Mouse (Mus musculus): ENCODE results near the gene Gucy2f. TPM values are rescaled to one million over a fixed set of nuclear protein-coding genes. Genes with fewer than 3 reads are reported as not detected.
"Not testable (repeated sequence)": the region's sequence is repeated elsewhere in the genome, so short reads cannot be mapped to it uniquely, and the experiment has no call there.

The Gucy2f gene
- total RNA-seq (2022), result not detected

DNA sequence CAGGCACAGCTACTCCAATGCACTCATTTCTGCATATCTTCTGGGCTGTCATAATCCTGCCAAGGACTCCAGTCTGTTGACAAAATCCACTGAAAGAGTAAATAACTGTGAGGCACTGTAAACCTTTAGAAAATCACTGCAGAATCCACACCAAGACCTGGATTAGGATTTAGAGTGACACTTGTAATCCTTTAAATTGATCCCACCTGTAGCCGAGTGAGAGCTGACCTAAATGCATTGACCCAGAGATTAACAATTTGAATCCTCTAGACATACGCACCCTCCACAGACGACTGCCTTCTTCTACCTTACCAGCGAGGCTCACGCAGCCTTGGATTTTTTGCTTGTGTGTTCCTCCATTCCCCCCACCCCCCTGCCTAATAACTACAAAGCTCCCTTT is at the start of gene Gucy2f:
TSS of gene Gucy2f (minus strand) at position 101 of the 400 bp plus-strand sequence.
- DNase-seq (ENCODE audit: low spot score), result no peak

DNA sequence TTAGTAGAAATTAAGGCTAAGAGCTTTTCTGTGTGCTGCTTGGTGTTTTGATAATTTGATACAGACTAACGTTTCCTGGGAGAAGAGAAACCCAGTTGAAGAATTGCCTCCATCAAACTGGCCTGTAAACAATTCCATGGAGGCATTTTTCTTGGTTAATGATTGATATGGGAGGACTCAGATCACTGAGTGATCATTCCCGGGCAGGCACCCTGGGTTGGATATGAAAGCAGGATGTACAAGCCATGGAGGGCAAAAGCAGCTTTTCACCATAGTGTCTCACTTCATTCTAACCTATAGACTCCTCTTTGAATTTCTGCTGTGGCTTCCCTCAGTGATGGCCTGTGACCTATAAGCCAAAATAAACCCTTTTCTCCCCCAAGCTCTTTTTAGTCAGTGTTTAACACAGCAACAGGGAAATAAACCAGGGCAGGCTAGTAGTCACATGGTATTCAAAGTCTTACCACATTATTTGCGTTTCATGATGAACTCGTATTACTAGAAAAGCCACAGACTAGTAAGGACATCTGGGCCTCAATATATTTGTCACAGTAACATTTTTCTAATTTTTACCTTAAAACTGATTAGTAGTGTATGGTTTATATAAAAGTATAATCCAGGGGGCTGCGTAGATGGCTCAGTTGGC is 49.1 kb upstream of the Gucy2f start:
- no peak for DNase-seq (ENCODE audit: low spot score)

DNA sequence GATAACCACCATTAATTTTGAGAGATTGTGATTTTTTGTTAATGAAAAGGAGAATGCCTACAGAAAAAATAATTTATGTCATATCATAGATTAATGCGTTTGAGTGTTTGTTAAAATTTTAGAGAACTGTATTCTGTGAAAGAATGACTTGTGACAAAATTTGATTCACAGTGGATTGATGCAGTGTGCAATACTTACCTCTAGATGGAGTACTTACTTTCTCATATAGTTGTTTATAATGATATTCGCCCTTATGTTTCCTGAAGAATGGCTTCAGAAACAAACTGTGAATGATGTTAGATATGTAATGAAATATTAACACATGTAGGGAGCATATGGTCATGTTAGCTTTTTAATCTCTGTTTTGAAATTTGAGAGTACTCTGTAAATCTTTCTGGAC is 40.4 kb upstream of the Gucy2f start:
- no peak for DNase-seq (ENCODE audit: low spot score)

DNA sequence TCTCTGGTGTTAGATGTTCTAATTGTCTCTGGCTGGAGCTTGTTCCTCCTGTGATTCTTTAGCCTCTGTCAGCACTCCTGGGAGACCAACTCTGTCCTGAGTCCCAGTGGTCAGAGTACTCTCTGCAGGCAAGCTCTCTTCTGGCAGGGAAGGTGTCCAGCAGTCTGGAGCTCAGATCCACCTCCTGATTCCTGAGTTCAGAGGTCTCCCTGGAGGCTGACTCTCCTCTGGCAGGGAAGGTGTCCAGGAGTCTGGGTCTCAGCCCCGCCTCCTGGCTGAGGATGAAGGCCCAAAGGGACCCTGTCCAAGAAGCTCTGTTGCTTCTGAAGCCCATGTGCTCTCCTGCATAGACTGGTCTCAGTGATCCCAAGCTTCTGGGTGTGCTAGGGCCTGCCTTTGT is 39.4 kb upstream of the Gucy2f start:
- not testable (repeated sequence) for DNase-seq (ENCODE audit: low spot score)

DNA sequence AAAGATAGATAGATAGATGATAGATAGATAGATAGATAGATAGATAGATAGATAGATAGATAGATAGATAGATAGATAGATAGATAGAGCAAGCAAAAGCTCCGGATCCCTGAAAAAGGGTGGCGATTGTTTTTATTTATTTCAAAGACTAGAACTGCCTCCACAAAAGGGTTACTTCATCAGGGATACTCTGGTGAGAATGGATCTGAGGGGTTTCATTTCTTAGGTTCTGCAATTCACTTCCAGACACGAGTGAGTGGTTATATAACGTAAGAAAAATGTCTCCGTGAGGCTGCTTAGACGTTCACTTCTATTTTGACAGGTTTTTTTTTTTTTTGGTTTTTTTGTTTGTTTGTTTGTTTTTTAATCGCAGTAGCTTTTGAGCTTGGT is 32.0 kb upstream of the Gucy2f start:
- DNase-seq (ENCODE audit: low spot score), result no peak

DNA sequence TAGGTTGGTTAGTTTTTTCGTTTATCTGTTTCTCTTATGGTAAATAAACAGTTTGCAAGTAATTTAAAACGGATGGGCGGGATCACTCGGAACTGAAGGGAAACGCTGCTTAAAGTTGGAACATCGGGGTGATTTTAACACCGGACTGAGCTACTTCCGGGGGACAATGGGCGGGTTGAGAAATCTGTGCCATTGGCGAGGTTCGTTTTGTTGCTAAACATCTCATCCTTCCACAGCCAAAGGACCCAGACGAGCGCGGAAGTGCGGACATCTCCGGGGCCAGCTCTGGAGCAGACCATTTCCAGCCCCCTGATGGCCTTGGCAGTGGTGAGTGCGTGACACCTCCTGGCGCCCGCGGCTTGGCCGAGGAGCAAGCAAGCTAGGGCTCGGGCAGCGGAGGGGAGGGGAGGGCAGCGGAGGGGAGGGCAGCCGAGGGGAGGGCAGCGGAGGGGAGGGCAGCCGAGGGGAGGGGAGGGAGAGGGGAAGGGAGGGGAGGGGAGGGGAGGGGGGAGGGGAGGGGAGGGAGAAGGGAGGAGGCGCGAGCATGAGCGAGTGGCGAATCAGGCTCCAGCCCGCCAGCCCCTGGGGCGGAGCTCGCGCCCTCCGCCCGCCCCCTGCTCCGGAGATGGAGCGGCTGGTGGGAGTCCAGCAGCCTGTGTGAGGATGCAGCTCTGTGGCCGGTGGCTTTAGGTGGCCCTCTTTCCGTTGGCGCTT is 31.5 kb upstream of the Gucy2f start:
- peak; percentile 67 for DNase-seq (ENCODE audit: low spot score)

DNA sequence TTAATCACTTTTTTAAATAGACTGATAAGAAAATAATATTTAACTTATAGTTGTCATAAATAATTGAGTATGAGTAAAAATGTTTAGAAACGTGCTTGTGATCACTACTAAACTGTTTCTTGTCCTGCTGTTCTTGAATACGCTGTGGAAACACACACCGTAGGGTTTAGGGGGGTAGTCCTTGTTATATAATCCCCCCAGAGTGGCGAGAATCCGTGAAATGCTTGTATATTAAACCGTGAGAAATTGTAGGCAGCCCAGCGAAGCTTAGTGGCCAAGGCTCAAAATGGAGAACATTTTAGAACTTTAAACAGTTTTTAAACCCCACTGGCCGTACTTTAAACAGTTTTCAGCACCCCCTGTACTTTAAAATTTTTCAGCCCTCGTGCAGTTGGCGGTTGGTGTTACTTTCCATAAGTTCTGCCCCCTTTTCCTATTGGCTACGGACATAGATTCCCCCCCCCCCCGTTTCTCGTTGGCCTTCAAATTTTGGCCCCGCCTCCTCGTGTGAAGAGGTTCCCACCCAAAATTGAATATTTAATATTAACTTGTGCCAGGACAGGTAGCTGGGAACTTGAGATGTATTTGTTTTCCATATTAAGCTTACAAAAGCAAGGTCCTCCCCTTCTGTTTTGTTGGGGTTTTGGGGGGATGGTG is 30.8 kb upstream of the Gucy2f start:
- DNase-seq (ENCODE audit: low spot score), result peak; percentile 1

DNA sequence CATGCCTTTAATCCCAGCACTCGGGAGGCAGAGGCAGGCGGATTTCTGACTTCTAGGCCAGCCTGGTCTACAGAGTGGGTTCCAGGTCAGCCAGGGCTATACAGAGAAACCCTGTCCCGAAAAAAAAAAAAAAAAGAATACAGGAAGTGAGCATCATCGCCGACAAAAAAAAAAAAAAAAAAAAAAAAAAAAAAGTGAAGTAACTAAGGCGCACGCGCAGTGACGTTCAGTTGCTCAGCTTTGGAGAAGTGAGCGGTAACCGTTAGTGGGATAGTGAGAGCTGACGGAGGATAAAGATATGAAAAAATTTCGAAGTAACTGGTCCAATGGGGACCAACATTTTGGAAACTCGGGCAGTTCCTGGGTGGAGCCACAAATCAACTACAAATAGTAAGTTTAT is 29.8 kb upstream of the Gucy2f start, which contains the start of gene Nxt2:
TSS of gene Nxt2 (plus strand) at position 229 of the 400 bp plus-strand sequence.
- DNase-seq (ENCODE audit: low spot score), result no peak

DNA sequence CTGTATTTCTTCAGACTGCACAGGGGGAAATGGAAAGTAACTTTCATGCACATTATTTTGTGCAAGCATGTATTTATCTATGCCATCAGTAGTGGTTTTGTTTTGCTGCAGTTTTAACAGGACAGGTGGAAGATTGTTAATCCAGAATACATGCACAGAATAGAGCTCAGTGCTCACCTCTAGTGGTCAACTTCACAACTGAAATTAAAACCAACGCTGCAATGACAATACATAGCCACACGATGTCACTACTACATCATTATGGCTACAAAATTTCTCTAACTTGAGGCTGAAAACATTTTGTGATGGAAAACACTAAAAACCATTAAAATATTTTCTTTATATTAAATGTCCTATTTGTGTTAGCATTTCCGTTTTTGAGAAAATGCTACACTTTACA is 3.6 kb upstream of the Gucy2f start:
- peak; percentile 38 for DNase-seq (ENCODE audit: low spot score)

DNA sequence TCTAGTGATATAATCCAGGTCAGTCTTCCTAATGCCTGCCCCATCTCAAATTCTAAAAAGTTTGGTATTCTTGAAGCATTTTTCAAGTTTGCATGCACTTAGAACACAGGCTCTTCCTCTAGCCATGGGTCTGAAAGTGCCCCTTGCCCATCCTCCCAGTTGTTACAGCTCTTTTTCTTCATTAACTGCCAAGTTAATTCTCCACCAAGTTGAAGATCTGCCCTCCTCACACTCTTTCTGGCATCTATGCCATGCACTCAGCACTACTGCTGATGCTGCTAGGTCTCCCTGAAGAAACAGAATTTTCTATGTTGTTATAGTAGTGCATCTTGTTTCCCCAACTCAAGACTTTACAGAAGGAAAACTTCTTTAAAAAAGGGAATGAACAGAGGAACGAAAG is 1.2 kb downstream of the Gucy2f start:
- DNase-seq (ENCODE audit: low spot score), result no peak

DNA sequence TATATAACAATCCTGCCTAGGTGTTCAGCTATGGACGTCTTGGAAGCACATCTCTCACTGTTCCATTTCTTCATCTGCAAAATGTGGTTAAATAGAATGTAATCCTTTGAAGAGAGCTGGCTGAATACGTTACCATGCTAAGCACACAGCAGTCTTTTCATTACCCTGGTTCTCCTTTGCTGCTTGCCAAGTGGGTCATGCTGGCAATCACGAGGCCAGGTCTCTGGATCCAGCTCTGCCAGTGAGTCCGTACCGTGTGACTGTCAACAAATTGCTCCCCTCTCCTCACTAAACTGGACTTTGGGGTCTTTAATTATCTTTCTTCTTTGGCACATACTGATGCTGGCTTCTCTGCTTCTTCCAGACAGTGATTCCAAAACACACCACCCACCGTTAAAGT is 2.3 kb downstream of the Gucy2f start:
- DNase-seq (ENCODE audit: low spot score), result no peak

DNA sequence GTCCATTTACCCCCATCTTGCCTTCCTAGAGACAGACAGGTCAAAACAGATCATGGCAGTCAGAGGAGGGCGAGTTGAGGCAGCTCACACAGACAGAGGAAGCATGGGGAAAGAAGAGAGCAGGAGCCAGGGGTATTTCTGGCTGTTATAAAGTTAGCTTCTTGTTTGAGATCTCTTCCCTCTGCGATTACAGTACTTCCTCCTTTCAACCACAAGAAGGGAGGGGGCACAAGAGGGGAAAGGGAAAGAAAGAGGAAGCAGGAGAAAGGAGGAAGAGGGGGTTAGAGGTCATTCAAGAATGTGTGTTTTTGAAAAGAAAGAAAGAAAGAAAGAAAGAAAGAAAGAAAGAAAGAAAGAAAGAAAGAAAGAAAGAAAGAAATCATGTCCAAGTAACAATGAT is 6.4 kb downstream of the Gucy2f start:
- DNase-seq (ENCODE audit: low spot score), result peak; percentile 6

DNA sequence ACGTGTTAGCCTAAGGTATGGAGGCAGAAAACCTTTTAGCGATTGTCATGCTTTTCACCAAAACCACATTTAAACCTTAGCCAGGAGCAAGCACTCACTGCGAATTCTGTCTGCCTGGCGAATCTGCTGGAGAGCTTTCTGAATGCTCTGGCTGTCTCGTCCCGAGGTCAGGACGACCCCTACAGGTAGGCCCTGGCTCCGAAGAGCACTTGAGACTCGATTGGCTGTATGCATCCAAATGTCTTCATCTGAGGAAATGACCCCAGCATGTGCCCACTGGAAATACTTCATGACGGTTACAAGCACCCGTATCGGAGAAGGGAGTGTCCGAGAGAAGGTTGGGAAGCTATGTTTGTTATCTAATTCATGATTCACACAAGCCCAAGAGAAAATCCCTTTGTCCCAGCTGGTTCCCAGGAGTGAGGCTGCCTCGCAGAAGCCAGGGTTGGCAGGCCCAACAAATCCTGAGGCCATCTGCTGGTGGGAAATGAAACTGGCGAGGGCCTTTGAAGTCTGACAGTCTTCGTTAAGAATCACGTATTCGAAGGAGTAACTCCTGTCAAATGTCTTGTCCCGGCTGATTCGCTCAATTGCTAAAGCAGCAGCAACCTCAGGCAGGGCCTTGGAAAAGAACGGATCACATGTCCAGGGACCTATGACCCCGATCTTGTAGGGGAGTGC is 7.6 kb downstream of the Gucy2f start:
- peak; percentile 6 for DNase-seq (ENCODE audit: low spot score)

DNA sequence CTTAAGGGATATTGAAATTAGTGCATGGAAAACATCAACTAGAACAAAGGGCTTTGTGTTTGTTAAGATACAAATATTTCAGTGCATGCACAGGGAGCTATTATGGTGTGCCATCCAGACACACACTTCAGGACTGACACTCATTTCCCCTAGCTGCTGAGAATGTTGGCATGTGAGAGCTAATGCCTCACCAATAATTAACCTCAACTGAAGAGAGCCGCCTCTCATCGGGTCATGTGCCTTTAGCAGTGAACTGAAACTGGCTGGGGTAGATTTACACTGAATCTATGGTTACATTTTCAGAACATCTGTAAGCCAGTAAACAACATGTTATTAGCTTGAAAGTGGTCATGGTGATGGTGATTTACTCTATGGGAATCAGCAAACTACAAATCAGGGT is 14.7 kb downstream of the Gucy2f start:
- DNase-seq (ENCODE audit: low spot score), result no peak

DNA sequence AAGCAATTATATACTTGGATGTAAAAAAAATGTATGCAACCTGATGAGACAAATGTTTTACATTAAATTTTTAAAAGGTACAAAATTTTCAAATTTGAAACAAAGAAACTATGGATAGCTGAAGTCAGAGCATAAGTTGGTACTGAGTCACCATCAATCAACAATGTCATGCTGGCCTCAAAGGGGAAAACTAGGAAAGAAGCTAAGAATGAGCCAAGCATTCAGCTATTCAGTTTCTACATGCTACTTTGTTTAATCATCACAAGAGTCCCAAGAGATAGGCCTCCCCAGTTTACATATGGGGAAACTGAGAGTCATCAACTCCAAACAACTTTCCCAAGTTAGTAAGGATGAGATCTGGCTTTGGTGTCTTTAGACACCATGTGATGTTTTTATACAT is 19.8 kb downstream of the Gucy2f start:
- DNase-seq (ENCODE audit: low spot score), result no peak

DNA sequence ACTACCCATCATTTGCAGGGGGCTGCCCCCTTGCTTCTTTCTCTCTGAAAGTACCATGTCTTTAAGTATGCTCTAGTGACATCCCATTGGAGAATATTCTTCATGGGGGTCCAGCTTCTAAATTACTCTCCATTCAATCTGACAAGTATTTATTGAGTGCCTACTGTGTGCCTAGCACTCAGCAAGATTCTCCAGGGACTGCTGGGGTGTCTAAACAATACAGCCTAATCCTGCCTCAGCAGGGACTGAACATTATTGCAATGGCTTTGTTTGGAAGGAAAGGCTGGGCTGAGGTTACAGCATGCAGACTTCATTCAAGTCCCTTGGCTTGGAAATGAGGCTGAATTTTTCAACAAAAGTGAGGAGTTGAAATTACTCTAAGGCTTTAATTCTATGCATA is 81.0 kb downstream of the Gucy2f start:
- no peak for DNase-seq (ENCODE audit: low spot score)

DNA sequence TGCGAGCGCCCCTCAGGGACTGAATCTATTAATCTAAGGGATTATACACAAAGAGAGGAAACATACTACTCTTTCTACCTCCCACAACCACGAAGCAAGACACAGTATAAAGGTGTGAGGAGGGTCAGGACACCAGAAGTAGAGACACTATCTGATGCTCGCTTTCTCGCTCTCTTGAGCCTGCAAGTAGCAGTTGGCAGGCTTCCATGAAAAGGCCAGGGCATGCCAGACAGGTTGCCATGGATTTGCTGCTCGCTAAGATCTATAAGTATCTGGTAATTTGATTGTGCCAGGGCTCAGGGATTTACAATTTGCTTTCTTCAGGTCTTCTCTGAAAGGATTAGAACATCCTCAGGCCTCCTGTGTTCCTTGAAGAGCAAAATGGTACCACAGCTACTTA is 85.5 kb downstream of the Gucy2f start:
- no peak for DNase-seq (ENCODE audit: low spot score)

DNA sequence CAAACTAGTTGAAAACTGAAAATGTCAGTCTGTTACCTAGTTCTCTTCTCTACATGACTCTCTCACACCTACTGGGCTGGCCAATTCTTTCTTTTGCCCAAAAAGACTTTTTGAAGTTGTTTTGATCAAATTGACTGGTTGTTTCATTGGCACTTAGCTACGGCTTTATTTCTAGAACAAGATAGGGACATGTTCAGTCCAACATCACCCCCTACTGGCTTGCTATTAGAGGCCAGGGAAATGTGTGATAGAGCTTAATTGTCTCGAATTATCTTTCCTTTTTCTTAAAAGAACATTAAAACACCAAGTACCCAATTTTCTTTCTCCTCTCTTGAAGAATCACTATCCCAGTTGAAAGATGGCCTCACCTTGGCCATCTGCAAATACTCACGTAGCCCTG is 99.8 kb downstream of the Gucy2f start:
- DNase-seq (ENCODE audit: low spot score), result peak; percentile 1

DNA sequence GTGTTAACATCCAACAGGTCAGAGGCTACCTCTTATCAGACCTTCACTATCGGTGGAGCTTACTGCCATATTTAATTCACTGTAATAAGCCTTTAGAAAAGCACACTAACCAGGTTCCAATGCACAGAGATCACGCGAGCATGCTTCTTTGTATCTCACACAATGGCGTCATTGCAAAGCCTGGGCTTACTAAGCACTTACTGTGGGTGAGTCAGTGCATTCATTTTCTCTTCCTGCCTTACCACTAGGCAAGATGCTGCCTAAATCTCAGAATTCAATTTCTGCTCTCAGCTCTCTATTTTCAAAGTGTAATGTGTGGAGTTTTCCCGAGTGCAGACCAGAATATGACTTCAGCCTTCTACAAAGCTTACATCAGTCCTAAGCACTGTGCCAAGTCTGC is 101.2 kb downstream of the Gucy2f start:
- DNase-seq (ENCODE audit: low spot score), result no peak

DNA sequence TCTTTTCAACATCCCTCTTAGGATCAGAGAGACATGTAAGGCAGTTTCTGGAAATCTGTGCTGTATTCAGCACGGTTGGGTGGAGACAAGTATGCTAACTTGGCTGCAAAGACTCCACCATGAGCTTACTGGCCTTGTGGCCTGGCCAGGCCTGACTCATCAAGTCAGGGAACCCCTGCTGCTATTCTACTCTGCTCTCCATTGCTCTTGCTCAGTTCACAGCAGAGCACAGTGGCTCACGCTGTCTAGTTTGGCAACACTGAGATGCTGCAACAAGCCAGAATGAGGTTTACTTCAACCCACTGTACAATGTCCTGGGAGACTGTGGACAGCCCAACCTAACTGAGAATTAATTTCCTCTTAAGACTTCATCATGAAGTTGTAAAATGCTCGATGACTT is 134.1 kb downstream of the Gucy2f start:
- DNase-seq (ENCODE audit: low spot score), result no peak
